Mouse (Mus musculus): ENCODE measurements around the gene Abhd16b.

Gene Abhd16b

GRCm38 (mm10) chr2:181487338-181488277, 5.4 kb upstream of the Abhd16b start:
- DNase-seq (ENCODE audit: low read depth), result no peak

DNA sequence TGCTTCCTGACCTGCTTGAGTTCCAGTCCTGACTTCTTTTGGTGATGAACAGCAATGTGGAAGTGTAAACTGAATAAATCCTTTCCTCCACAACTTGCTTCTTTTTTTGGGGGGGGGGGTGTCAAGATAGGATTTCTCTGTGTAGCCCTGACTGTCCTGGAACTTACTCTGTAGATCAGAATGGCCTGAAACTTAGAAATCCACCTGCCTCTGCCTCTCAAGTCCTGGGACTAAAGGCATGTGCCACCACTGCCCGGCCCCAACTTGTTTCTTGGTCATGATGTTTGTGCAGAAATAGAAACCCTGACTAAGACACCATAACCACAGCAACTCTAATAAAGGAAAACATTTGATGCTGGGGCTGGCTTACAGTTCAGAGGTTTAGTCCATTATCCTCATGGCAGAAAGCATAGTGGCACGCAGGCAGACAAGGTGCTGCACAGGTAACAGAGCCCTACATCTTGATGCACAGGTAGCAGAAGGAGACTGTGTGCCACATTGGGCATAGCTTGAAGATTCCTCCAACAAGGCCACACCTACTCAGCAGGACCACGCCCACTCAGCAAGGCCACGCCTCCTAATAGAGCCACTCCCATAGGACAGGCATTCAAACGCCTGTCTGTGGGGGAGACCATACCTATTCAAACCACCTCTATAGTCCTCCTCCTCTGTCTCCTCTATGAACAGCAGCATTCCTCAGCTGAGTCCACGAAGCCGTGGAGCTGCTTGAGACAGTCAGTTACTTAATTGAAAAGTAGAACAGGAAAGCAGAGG, 1.4 kb upstream of the Abhd16b start:
- peak; percentile 61 for DNase-seq (ENCODE audit: low read depth)

DNA sequence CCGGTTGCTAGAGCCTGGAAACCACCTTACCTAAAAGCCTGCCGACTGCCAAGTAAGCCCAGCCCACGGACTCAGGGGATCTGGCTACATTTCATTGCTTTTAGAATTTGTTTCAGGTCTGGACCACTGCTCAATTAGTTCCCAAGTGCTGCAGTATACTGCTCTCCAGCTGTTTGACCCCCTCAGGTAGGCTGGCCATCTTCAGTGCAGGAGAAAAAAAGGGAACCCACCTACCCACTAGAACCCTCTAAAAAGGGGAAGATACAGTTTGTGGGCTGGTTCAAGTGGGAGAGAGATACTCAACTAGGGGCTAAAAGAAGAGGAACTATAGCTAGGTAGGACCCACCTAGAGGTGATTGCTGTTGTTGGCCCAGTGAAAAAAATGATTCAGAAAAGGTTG, 800 bp upstream of the Abhd16b start:
- no peak for DNase-seq (ENCODE audit: low read depth)

DNA sequence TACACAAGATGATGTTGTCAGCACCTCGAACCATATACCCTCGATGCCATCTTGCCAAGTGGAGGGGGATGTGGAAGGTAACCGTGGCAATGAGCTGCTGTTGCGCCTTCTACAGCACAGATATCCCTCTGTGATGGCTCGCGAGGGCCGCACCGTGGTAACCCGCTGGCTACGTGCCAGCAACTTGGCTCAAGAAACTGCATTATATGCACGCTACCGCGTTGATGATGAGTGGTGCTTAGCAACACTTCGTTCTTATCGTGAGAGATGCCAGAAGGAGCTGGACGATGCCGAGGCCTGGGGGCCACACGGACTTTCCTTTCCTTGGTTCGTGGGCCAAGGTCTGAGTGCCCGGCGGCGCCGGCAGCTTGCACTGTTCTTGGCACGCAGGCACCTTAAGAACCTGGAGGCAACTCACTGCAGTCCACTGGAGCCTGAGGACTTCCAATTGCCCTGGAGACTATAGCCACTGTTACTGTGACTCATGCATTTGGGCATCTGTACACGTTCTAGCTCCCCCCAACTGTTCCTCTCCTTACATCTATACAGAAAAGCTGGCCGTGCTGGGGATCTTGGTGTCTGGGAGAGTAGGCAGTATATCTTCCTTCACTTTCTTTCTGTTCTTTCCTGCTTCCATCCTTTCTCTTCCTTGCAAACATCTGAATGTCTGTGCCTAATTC, 1.4 kb downstream of the Abhd16b start:
- DNase-seq (ENCODE audit: low read depth), result no peak

DNA sequence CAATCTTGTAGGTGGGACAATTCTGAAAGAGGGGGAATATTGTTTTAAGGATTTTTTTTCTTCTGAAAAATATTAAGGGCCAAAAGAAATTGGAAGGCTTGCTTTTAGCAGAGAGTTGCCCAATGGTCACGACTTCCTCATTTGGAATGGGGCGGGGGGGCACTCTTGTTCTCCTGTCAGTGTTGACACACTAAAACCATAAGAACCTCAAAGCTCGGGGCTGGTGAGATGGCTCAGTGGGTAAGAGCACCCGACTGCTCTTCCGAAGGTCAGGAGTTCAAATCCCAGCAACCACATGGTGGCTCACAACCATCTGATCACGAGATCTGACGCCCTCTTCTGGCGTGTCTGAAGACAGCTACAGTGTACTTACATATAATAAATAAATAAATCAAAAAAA, 2.8 kb downstream of the Abhd16b start:
- DNase-seq (ENCODE audit: low read depth), result peak; percentile 49

GRCm38 (mm10) chr2:181496281-181496680, 3.3 kb downstream of the Abhd16b start:
- peak; percentile 85 for DNase-seq (ENCODE audit: low read depth)

- DNase-seq (ENCODE audit: low read depth), result peak; percentile 98
Observed at GRCm38 (mm10) chr2:181496831-181497547, 4.0 kb downstream of the Abhd16b start, which contains the start of gene Tpd52l2. Gene Tpd52l2, plus strand, starts transcription at chr2:181497142.

DNA sequence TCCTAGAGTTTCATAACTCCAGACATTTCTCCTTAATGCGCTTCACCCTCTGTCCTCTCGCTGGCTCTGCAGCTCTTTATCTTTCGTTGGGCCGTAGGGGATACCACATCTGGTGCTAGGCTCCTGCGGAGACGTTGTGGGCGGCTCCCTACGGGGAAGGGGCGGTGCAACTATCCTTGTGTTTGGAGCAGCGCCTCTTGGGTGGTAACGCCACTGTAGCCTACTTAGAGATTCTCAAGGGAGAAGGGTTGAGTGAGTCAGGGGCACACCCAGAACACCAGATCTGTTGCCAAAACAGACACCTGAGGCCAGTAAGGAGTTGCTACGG, 4.5 kb downstream of the Abhd16b start:
- DNase-seq (ENCODE audit: low read depth), result peak; percentile 77

DNA sequence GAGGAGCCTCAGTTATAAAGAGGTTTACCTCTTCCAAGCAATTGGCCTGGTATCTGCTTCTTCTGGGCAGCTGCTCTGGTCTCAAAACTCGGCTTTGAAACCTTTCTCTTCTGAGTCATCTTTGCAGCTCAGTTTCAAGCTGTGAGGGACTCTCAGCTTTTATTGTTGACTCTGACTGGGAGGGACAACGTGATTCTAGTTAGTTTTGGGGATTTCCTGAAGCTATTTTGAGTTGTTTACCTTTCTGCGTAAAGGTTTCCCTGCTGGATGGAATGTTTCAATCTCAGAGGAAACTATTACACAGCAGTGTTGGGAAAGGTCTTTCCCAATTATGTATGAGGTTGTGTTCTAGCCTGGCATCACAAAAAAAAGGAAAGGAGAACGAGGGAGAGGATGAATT, 5.6 kb downstream of the Abhd16b start:
- DNase-seq (ENCODE audit: low read depth), result no peak

DNA sequence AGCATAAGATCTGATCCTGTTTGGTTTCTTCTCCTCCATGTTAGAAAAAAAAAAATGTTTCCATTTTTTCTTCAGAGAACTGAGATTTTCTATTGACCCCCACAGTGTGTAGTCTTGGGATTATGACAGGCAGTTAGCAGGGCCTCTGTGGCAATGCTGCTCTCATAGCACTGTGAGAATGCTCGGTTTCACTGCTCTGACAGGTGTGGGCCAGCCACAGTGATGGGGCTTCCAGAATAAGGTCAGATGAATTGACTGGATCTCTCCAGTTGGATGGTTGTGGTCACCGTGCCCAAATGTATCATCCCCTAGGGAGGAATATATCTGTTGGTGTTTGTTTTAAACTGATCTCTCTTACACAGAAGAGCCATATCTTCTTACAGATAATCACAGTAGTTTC, 16.2 kb downstream of the Abhd16b start:
- no peak for DNase-seq (ENCODE audit: low read depth)

GRCm38 (mm10) chr2:181511231-181511630, 18.2 kb downstream of the Abhd16b start:
- no peak for DNase-seq (ENCODE audit: low read depth)

DNA sequence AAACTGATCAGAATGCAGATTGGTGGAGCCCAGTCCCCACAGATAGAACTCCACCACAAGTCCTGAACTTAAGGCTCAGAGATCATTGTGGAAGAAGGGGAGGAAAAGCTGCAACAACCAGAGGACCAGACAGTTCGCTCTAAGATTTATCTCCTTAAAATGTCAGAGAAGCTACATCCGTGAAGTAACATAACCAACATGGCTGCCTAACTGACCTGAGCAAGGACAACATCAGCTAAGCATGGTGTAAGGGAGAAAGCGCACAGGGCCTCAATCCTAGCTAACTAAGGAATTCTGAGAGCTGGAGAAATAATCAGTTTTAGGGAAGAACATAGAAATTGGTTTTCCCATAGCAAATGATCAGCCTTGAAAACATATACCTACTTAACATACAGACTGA, 26.2 kb downstream of the Abhd16b start:
- DNase-seq (ENCODE audit: low read depth), result no peak

GRCm38 (mm10) chr2:181520118-181520935, 27.3 kb downstream of the Abhd16b start, which contains the start of gene Dnajc5:
Gene Dnajc5, plus strand, starts transcription at chr2:181520485.
- DNase-seq (ENCODE audit: low read depth), result peak; percentile 99

- no peak for DNase-seq (ENCODE audit: low read depth)
Observed at GRCm38 (mm10) chr2:181520936-181521227, 27.9 kb downstream of the Abhd16b start.

- DNase-seq (ENCODE audit: low read depth), result no peak
Observed at GRCm38 (mm10) chr2:181521491-181521890, 28.5 kb downstream of the Abhd16b start.

- DNase-seq (ENCODE audit: low read depth), result peak; percentile 75
Observed at GRCm38 (mm10) chr2:181522811-181523210, 29.8 kb downstream of the Abhd16b start.

GRCm38 (mm10) chr2:181525526-181525925, 32.5 kb downstream of the Abhd16b start:
- no peak for DNase-seq (ENCODE audit: low read depth)

- no peak for DNase-seq (ENCODE audit: low read depth)
Observed at GRCm38 (mm10) chr2:181529076-181529475, 36.1 kb downstream of the Abhd16b start.

GRCm38 (mm10) chr2:181532589-181532988, 39.6 kb downstream of the Abhd16b start:
- no peak for DNase-seq (ENCODE audit: low read depth)

- DNase-seq (ENCODE audit: low read depth), result no peak
Observed at GRCm38 (mm10) chr2:181536410-181536809, 43.4 kb downstream of the Abhd16b start.

DNA sequence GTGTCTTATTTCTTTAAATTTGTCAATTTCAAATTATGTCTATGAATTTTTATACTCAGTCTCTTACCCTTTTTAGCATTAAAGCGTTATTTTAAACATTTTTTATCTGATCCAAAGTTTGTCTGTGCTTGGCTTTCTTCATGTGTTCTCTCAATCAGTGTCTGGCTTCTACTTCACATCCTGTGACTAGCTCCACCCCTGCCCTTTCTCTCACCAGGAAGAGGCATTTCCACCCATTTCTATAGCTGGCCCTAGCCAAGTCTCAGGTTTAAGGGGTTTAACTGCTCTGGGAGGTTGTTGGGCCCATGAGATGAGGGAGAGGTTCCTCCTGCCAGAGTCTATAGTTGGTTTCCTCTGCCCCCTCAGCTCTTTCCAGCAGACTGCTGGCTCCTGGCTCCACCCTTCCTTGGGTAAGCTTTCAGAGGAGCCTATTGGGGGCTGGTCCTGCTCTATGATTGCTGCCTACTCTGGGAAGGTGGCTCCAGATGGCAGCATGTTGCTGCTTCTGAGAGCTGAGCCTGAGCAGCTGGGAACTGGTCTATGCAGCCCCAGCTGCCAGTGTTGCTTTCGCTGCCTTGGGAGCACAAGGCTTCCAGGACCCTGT, 44.5 kb downstream of the Abhd16b start:
- peak; percentile 20 for DNase-seq (ENCODE audit: low read depth)
